Comparison of ENCODE assay signal across 11 mouse cellular contexts in genomic region chr7:55998997-55999396, GRCm38 (mm10). TPM values are rescaled to one million over a fixed set of nuclear protein-coding genes. Genes with fewer than 3 reads are reported as not detected.
DNase-seq lines count a peak whose midpoint lies in the region; ATAC-seq and TF ChIP-seq lines count a peak whose summit lies in the region.
"Had no signal": no experiment of that assay in that cellular context is flagged by ENCODE, and none has a peak within 500 bp of the region (broad histone marks: within the 10 kb centered on the region; RNA-seq: fewer than 3 reads in every experiment).

No protein-coding gene starts in this region.

- no peak overlapping the region for H3K9ac ChIP-seq in heart, postnatal 0 days (replicated peaks; ENCODE audit: low read depth, low read length)
- no peak overlapping the region for H3K9ac ChIP-seq in ES-E14 (ENCODE audit: insufficient read depth, low read depth, low read length, poor library complexity, severe bottlenecking)
- peak overlapping the region; percentile 5; the same call in 1 of the 2 replicates for H3K9ac ChIP-seq in liver, embryonic 13.5 days

- no peaks in the 10 kb centered on the region for H3K27me3 ChIP-seq in heart, postnatal 0 days (ENCODE audit: control insufficient read depth, insufficient read depth, low read length)
- no peaks in the 10 kb centered on the region for H3K27me3 ChIP-seq in liver, embryonic 13.5 days

- no peak for TF ChIP-seq EP300 in heart, postnatal 0 days (IDR thresholded peaks at IDR 0.05; ENCODE audit: low read depth)

- no peaks in the 10 kb centered on the region for H3K4me1 ChIP-seq in heart, postnatal 0 days (ENCODE audit: control insufficient read depth, insufficient read depth)
- H3K4me1 ChIP-seq in ES-E14 (ENCODE audit: control insufficient read depth in 2 of 2, insufficient read depth in 2 of 2, low read length in 2 of 2, poor library complexity in 1 of 2) = peaks cover 3 to 8% of the 10 kb centered on the region in 2 experiments; a peak in 2 of 4 replicates
- peaks cover 23% of the 10 kb centered on the region for H3K4me1 ChIP-seq in liver, embryonic 13.5 days (replicated peaks)

- WGBS in heart, postnatal 0 days = 23% methylated on average over 4 of the region's 4 CpGs
- 30% methylated on average over 4 of the region's 4 CpGs for WGBS in liver, embryonic 13.5 days (ENCODE audit: insufficient replicate concordance)

- no peaks in the 10 kb centered on the region for H3K36me3 ChIP-seq in heart, postnatal 0 days (replicated peaks; ENCODE audit: control insufficient read depth, insufficient read depth, low read length)
- no peaks in the 10 kb centered on the region for H3K36me3 ChIP-seq in ES-E14 (ENCODE audit: control insufficient read depth, insufficient read depth, low read length, poor library complexity, severe bottlenecking)
- 0 out of 2 replicates have a peak, but pooled peaks cover 3% of the 10 kb centered on the region for H3K36me3 ChIP-seq in liver, embryonic 13.5 days

- peak; percentile 33; the same call in 1 of the 2 replicates for ATAC-seq in heart, postnatal 0 days (ENCODE audit: insufficient read depth, low read depth)
- peak; percentile 74 for ATAC-seq in liver, embryonic 13.5 days (ENCODE audit: low read depth)

- in situ Hi-C loops in ES-E14 (cut with MboI; ENCODE audit: low sequenced_read_pairs in 2 of 2, unreplicated experiment in 2 of 2) = no loop called here

- no peak overlapping the region for H3K4me2 ChIP-seq in heart, postnatal 0 days (ENCODE audit: low read depth, low read length)
- no peak overlapping the region for H3K4me2 ChIP-seq in liver, embryonic 13.5 days

- DNase-seq in heart, postnatal 0 days (ENCODE audit: low spot score) = peak; percentile 9
- no peak for DNase-seq in heart, postnatal 14 days
- DNase-seq in 3T3-L1 (ENCODE audit: low read depth, low spot score) = peak; percentile 56
- peak; percentile 35 for DNase-seq in ES-E14 (ENCODE audit: low read depth, low spot score)
- DNase-seq in liver, embryonic 13.5 days = no peak
- DNase-seq in gastrocnemius, postnatal 25 days = no peak
- DNase-seq in adipocyte (ENCODE audit: low spot score) = no peak
- DNase-seq: kidney, adult 2 months; layer of hippocampus, adult 9-11 months; thymus, adult 18-20 months had no signal

- intact Hi-C loops in heart, postnatal 14 days (cut with DNase I) = no loop called here

- H3K4me3 ChIP-seq in heart, postnatal 0 days (ENCODE audit: low read depth, low read length) = no peak overlapping the region
- no peak overlapping the region for H3K4me3 ChIP-seq in ES-E14 (ENCODE audit: insufficient read depth in 1 of 2, low read depth in 1 of 2, low read length in 2 of 2, poor library complexity in 1 of 2, severe bottlenecking in 1 of 2)
- H3K4me3 ChIP-seq in liver, embryonic 13.5 days (replicated peaks) = no peak overlapping the region
- H3K4me3 ChIP-seq: erythroblast, embryonic 14.5 days had no signal

- H3K9me3 ChIP-seq in heart, postnatal 0 days (replicated peaks; ENCODE audit: control insufficient read depth, low read length) = no peaks in the 10 kb centered on the region
- H3K9me3 ChIP-seq in ES-E14 (ENCODE audit: control insufficient read depth, insufficient read depth, low read depth, low read length) = no peaks in the 10 kb centered on the region
- H3K9me3 ChIP-seq in liver, embryonic 13.5 days (replicated peaks) = no peaks in the 10 kb centered on the region

- no peak for TF ChIP-seq CTCF in heart, postnatal 0 days (IDR thresholded peaks at IDR 0.05; ENCODE audit: low read depth)

- H3K27ac ChIP-seq in heart, postnatal 0 days (ENCODE audit: low read depth) = no peak overlapping the region
- H3K27ac ChIP-seq in ES-E14 (ENCODE audit: insufficient read depth, low read depth, low read length, poor library complexity, severe bottlenecking) = no peak overlapping the region; the same call in 1 of the 2 replicates
- H3K27ac ChIP-seq in liver, embryonic 13.5 days = peak overlapping the region; percentile 40; the same call in 1 of the 2 replicates

TF ChIP-seq in ES-E14, 5 proteins besides CTCF, POLR2A, EP300 and RAD21:
- TF ChIP-seq ZNF384 (IDR thresholded peaks at IDR 0.05; ENCODE audit: low read depth, low read length) = no peak
- TF ChIP-seq MAFK (IDR thresholded peaks at IDR 0.05; ENCODE audit: insufficient read depth, low read depth, low read length) = no peak
- no peak for TF ChIP-seq CHD2 (IDR thresholded peaks at IDR 0.05; ENCODE audit: low read depth, low read length)
- no peak for TF ChIP-seq ZC3H11A (IDR thresholded peaks at IDR 0.05; ENCODE audit: borderline replicate concordance, low read depth, low read length)
- TF ChIP-seq HCFC1 (IDR thresholded peaks at IDR 0.05; ENCODE audit: borderline replicate concordance, insufficient read depth, low read length) = no peak

RNA-seq across cellular contexts. Expression of gene Nipa1, which starts 20.8 kb away (rescaled TPM):
- total RNA-seq in heart, postnatal 0 days (2014; rRNA removed; ENCODE audit: low replicate concordance) = 1.5 and 2.5 TPM in 2 replicates
- polyA plus RNA-seq in heart, postnatal 0 days (2015; fragmentation: Nextera tagmentation; extraction: Ambion mirVana) = 3.0 and 3.1 TPM in 2 replicates
- total RNA-seq in heart, postnatal 14 days (2021) = 1 to 10 TPM; 4.6 to 4.8 TPM
- 4.1 and 5.5 TPM in 2 replicates for total RNA-seq in ES-E14 (2012; rRNA removed)
- 15.6 and 16.2 TPM in 2 replicates for polyA plus RNA-seq in liver, embryonic 13.5 days (2015; fragmentation: Nextera tagmentation; extraction: Ambion mirVana)
- 1 to 10 TPM; 2.1 TPM for total RNA-seq in gastrocnemius, postnatal 25 days (2021)

RNA-seq across cellular contexts. Expression of gene Nipa2, which starts 36.7 kb away (rescaled TPM):
- total RNA-seq in heart, postnatal 0 days (2014; rRNA removed; ENCODE audit: low replicate concordance) = 28.9 and 40.0 TPM in 2 replicates
- polyA plus RNA-seq in heart, postnatal 0 days (2015; fragmentation: Nextera tagmentation; extraction: Ambion mirVana) = 30.4 and 32.2 TPM in 2 replicates
- total RNA-seq in heart, postnatal 14 days (2021) = 10 to 100 TPM; 43.9 to 46.3 TPM
- total RNA-seq in ES-E14 (2012; rRNA removed) = 69.2 and 69.7 TPM in 2 replicates
- polyA plus RNA-seq in liver, embryonic 13.5 days (2015; fragmentation: Nextera tagmentation; extraction: Ambion mirVana) = 24.9 and 29.3 TPM in 2 replicates
- total RNA-seq in gastrocnemius, postnatal 25 days (2021) = 10 to 100 TPM; 33.0 to 34.7 TPM

RNA-seq across cellular contexts. Expression of gene Herc2, which starts 51.0 kb away (rescaled TPM):
- 21.6 and 37.1 TPM in 2 replicates for total RNA-seq in heart, postnatal 0 days (2014; rRNA removed; ENCODE audit: low replicate concordance)
- polyA plus RNA-seq in heart, postnatal 0 days (2015; fragmentation: Nextera tagmentation; extraction: Ambion mirVana) = 11.0 and 13.0 TPM in 2 replicates
- total RNA-seq in heart, postnatal 14 days (2021) = 10 to 100 TPM; 48.9 to 50.3 TPM
- 32.7 and 34.9 TPM in 2 replicates for total RNA-seq in ES-E14 (2012; rRNA removed)
- polyA plus RNA-seq in liver, embryonic 13.5 days (2015; fragmentation: Nextera tagmentation; extraction: Ambion mirVana) = 15.6 and 15.7 TPM in 2 replicates
- 10 to 100 TPM; 34.0 to 35.6 TPM for total RNA-seq in gastrocnemius, postnatal 25 days (2021)

Comparison
In these comparisons a context has a peak if more than half of its experiments do, and no peak if none do; other contexts are left out.
1. DNase-seq: peak in heart, postnatal 0 days (single experiment), 3T3-L1 (single experiment) and ES-E14 (single experiment); none in heart, postnatal 14 days (0 of 2), liver, embryonic 13.5 days (single experiment), gastrocnemius, postnatal 25 days (single experiment) and adipocyte (single experiment).